Mouse (Mus musculus) brain, embryonic 18.5 days (tissue): Measurements from ENCODE around the gene Adcy2.

ENCODE experiments used
- DNase-seq: peaks from one replicate; pipeline ENCODE4 v3.0.0-alpha.2; 2012; ENCODE audit warnings: low read depth, low spot score

Gene Adcy2

DNA sequence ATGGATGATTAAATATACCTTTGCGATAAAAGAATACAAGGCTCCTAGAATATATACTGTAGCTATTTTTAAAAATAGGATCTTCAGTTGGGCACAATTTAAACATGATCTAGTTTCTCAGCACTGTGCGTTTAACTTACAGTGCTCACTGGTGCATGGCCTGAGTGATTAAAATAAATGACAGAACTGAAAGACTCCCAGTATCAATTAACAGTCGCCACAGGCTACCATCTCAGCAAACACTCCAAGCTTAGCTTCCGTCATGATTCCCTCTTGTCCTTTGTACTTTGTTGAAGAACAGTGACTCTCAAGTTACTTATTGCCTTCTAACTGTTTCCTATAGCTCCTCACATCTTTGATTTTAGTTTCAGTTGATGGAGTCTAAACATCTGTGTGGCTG is 170.9 kb downstream of the Adcy2 start:
- no peak for DNase-seq

DNA sequence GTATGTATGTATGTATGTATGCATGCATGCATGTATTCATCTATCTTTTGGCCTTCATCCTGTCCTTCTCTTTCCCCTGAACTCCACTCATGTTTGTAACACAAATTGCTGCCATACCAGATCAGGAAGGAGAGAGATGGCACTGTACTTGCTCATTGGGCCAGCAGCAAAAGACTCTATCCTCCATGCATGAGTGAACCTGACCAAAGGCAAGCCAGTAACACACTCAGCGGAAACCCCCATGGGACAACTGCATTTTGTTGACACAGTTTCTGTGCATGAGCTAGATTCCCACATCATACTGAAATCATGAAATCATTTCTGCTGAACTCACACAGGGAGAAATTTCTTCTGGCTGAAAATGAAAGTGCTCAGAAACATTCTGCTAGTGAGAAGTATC is 172.9 kb downstream of the Adcy2 start:
- no peak for DNase-seq

GRCm38 (mm10) chr13:68820858-68821579 is 178.3 kb downstream of the Adcy2 start:
- DNase-seq: no peak

DNA sequence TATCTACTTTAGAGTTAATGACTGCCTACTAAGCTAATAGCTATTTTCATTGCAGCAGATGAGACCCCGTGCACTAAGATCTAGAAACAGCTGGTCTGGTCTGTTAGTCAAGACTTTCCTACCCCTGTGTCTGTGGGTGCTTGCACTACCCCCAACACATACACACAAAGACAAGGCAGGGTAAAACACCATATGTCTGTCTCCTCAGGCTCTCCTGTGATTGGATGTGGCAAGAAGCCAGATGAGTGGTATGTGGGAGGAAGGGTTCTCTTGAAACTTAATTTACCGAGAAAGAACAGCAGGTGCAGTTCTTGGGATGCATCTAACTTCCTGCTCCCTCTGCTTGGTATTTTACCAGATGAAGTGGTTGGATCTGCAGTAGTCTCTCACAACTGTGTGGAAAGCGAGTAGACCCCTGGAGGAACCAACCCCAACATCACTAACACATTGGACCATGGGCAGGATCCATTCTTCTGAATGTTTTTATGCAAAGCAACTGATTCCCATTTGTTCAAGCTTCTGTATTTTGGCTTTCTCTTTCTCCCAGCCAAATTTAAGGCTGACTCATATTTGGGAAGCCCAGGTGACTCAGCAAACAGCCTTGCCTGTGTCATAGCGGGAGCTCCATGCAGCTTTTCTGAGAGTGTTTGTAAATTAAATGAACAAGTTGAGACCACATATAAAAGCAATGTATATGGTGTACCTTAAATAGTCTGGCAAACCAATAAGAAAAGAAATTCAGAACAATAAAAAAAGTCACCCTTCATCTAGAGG is 183.4 kb downstream of the Adcy2 start:
- no peak for DNase-seq

DNA sequence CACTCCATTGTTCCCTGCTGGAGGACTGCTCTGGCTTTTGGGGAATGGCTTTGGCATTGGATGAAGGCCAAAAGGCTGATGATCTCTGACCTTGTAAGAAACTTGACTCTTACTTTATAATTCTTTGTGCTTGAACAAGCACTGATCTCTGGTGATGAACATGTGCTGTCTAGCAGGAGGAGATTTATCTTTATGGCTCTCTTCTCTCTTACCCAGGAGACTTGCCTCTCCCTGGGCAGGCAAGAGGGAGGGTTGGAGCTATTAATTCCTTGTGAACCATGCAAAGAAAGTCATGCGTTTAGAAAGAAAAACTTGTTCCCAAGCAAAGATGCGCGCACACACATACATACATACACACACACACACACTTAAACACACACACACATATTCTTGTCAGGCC is 188.2 kb downstream of the Adcy2 start:
- DNase-seq: no peak

DNA sequence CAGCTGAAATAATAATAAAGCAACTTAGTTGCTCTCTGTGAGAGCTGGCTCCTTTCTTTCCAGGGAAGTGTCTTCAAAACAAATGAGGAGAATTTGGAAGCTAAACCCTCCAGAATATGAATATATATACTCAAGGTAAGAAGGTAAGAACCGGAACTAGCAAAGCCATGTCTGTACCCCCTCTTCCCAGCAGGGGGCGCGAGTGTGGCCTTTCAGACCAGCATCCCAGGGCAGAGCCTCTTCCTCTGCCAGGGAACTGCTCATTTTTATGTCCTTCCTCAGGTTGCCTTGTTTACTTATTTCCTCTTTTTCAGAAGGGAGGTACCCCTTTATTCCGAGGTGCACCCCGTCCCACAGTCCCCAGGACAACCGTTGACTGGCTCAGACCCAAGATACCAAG is 199.6 kb downstream of the Adcy2 start:
- DNase-seq: no peak

DNA sequence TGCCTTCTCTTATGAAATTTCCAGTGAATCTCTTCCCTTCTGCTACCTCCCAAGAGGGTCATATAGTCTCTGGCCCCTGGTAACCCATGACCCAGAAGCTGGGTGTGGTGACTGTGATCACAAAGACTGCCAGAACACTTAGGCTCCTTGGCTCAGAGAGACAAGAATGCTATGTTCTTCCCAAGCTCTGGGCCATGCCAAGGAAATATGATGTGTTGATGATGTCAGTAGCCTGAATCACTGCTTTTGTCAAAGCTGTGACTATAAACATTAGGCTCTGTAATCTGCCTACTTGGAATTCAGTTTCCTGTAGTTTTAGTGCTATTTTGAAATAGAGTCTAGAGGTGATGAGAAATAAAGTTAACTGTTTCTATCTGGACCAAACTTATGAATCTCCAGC is 206.1 kb downstream of the Adcy2 start:
- DNase-seq: no peak

DNA sequence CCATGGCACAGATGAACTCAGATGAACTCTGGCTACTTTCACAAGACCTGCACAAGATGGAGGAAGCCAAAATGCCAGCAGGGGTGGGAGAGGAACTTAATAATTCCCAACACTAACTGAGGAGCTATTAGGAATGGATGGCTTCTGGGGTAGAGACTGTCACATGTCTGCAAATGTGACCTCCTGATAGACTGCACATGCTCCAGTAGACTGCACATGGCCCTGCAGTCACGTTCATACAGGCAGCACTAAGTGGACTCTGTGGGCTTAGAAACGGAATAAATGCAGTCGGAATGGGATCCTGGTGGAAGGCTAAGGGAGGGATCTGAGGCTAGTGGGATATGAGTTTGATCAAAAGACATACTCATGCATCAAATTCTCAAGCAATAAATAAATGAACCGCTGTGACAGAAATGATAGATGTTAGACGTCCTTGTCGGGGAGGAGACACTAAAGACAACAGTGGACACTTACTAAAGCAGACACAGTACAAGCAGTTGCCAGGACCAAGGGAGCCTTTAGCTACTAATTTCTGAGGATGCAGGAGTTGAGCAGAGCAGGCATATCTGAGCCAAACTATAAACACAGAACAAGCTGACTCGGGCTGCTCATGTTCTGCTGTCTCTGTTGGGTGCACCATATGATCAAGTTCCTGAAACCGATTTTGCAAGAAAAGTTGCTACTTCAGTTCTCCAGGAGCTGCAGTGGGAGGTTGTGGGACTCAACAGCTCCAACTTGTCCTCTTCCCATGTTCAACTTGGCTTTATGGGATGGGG is 211.9 kb downstream of the Adcy2 start:
- no peak for DNase-seq

DNA sequence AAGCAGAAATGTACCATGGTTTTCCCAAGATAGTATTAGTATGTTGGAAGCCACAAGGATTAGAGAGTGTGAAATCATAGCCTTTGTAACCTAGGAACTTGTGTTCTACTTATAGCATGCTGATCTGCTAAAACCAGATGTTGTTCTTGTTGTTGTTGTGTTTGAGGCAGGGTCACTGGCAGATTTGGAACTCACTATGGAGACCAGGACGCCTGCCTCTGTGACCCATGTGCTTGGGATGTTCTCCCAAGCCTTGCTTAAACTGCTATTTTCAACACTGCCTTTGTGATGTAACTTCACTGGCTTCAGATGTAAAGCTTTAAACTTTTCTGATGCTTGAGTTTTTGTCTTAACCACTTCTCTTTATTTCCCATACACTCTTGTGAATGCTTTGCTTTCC is 216.2 kb downstream of the Adcy2 start:
- no peak for DNase-seq

GRCm38 (mm10) chr13:68778011-68778672 is 221.2 kb downstream of the Adcy2 start:
- no peak for DNase-seq

- no peak for DNase-seq
Measured at GRCm38 (mm10) chr13:68773599-68774211, 225.6 kb downstream of the Adcy2 start.

DNA sequence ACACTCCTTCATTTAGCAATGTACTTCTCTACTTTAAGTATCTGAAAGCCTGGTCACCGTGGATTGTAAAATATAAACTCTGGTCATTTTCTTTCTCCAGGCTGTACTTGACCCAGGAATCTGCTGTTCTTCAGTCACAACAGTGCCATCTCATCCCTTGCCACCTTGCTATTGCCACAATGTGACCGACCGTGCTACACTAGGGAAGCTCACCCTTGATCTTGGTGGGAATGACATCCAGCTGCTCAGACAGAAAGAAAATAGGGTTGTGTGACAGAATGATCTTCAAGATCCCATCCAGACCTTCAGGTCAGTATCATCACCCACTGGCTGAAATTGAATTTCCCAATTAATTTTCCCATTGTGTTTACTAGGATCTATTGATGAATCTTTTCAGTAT is 230.8 kb downstream of the Adcy2 start:
- DNase-seq: no peak

DNA sequence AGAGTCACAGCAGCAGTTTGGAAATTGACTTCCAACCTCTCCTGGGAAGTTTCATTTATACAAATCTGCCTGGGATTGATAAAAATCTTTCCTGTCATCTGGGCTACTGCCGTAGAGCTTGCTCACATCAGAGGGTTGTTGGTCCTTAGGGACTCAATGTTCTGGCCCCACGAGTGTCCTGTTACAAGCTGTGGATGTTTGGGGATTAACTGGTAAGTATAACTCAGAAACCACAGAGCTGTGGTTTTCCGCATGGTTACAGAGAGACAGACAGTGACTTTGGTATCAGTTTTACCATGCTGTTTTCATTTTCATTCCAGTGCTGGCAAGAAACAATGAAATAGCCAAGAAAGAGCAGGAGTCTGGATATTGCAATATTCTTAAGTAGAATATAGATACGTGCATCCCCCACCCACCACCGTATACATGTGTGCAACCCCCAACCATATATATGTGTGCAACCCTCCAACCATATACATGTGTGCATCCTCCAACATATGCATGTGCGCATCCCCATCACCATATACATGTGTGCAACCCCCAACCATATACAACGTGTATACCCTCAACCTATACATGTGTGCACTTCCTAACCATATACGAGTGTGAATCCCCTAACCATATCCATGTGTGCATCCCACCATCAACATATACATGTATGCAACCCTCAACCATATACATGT is 233.3 kb downstream of the Adcy2 start:
- DNase-seq: no peak

DNA sequence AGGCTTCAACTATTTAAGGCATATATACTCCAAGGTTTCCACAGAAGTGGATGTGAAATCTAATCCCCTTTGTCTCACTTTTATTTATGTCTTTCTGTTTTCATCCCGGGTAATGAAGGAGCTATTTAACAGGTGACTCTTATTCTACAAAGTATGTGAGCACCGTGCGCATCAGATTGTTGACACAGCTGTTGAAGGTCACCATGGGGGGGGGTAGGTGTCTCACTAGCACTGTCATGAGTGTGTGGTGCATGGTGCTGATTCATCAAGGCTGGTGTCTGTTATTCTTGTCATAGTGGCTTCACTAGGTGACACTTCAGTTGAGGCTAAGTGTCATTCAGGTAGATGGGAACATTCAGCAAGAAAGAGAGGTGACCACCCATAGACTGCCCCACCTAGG is 234.7 kb downstream of the Adcy2 start:
- no peak for DNase-seq

DNA sequence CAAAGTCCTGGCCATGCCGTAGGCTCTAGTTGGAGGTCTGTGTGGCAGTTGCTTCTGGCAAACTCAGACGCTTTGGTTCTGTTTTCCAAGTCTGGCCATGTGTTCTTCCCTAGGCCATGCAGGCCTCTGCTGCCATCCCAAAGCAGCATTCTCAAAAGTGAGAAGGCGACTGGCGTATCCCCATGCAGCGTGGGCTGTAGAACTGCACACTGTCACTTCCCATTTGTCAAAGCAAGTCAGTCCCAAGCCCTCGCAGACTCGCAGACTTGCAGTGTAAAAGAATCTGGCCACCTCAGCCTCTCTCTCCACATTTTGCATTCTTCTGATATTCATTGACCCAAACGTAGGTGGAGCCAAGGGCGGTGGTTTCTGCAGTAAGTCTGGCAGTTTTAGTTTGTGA is 249.5 kb downstream of the Adcy2 start:
- no peak for DNase-seq

DNA sequence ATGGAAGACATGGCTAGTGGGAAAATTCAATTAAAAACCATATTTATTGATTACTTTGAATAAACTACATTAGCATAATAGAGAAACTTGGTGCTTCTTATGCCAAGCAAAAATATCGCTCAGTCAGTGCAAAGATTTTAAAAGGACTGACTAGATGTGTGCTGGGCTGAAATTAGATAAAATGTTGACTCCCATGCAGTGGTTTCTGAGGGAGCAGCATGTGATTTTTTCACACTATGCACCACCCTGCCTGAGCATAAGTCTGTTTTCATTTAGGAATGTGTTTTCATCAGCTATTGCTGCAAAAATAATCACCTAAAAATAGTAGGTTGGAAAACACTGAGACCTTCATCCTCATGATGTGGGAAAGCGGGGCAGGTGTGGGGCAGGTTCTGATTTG is 250.0 kb downstream of the Adcy2 start:
- no peak for DNase-seq

- DNase-seq: no peak
Measured at GRCm38 (mm10) chr13:68745426-68745825, 253.9 kb downstream of the Adcy2 start.

- no peak for DNase-seq
Measured at GRCm38 (mm10) chr13:68712661-68713060, 286.7 kb downstream of the Adcy2 start.

- DNase-seq: peak; percentile 43
Measured at GRCm38 (mm10) chr13:68707296-68707747, 292.0 kb downstream of the Adcy2 start.

GRCm38 (mm10) chr13:68684919-68685318 is 314.4 kb downstream of the Adcy2 start:
- DNase-seq: no peak

- DNase-seq: no peak
Measured at GRCm38 (mm10) chr13:68680429-68680828, 318.9 kb downstream of the Adcy2 start.
